Mouse (Mus musculus) kidney, adult 9 months (tissue): ENCODE data around the gene Abca4.
A peak's percentile ranks its signal among the peaks of the same experiment; 100 is the strongest.

Experiments
- DNase-seq: peaks from one replicate; pipeline ENCODE4 v3.0.0; 2022

Abca4 gene

DNA sequence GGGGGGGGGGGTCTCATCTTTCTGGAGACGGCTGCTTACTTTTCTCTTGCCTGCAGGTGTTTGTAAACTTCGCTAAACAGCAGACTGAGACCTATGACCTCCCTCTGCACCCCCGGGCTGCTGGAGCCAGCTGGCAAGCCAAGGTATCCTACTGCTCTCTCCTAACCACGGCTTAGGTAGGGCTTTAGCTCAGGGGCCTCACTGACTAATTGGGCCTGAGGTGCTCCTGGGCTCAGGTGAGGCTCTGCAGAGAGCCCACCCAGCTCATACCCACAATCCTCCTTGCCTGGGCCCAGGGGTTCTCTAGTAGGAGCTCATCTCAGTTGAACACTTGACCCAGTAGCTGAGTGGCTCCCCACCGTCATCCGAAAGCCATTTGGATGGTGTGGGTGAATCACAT, 131.8 kb downstream of the Abca4 start:
- no peak for DNase-seq

DNA sequence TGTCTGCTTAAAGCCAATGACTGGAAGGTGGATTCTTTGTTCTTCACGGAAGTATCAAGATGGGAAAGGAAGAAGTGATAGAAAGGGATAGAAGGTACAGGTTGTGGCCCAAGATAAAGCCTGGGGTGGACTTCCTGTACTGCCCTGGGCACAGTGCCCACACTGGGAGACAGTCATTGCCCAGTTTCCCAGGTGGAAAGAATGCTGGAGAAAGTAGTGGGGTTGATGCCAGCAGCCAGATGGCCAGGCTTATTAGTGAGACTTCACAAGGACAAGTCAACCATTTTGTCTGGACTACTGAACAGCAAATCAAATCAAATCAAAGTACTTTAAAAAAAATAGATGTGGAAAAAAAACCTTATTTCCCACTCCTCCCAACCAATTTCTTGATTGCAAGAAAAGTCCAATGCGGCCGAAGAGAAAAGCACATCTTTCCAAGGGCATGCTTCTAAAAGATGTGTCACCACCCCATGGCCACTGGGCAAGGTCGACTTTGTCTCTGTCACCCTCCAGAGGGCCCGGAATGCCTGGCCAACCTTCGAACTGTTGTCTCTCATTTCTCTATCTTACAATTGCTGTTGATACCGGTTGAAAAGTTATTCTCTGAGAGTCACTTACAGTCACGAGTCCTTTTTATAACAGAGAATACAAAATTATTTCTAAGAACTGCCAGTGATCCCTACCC, 132.6 kb downstream of the Abca4 start:
- DNase-seq = no peak

- DNase-seq = no peak
Measured at GRCm38 (mm10) chr3:122184109-122184508, 139.9 kb downstream of the Abca4 start.

DNA sequence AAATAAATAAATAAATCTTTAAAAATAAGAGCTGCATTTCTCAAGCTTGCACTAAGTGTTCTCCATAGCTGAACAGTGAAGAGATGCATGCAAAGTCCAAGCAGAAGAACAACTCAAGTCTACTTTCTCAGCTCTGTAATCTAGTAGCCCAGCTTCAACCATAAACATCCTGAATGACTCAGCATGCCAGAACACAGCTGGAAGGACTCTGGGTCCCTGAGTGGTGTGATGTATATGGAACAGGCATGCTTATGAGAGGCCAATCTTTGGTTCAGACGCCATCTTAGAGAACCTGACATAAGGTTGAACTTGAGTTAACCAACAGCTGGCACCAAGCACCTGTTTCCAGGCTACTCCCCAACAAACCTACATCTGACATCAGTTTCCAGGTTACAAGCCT, 142.7 kb downstream of the Abca4 start:
- no peak for DNase-seq

DNA sequence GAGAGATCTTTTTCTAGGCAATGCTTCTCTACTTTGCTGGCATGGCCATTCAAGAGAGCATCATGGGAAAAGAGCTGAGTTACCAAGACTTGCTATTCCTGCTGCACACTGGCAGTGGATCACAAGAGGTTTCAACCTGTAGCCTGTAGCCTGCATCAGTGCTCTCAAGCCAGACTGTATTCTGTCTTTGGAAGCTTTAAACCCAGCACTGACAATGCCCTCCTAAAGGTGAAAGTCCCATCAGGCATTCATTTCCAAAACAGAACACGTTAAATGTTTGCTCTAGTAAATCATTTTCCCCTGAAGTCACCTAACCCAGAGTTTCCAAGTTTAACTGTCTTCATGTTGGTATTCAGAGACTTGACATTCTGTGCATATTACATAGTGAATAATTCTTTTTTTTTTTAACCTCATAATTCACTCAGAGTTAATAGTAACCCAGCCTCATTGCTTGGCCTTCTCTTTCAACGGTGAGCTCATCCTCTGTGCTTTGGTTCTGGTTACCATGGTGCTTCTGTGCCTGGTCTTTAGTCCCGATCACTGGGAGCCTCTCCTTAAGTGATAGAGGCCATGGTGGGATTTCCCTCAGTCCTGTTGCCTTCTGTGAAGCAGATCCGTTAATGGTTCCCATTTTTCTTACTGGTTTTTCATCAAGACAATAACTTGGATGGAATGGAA, 152.5 kb downstream of the Abca4 start:
- peak; percentile 89 for DNase-seq

- DNase-seq = no peak
Measured at GRCm38 (mm10) chr3:122198532-122198931, 154.3 kb downstream of the Abca4 start.

- DNase-seq = peak; percentile 91
Measured at GRCm38 (mm10) chr3:122198966-122199381, 154.7 kb downstream of the Abca4 start.

DNA sequence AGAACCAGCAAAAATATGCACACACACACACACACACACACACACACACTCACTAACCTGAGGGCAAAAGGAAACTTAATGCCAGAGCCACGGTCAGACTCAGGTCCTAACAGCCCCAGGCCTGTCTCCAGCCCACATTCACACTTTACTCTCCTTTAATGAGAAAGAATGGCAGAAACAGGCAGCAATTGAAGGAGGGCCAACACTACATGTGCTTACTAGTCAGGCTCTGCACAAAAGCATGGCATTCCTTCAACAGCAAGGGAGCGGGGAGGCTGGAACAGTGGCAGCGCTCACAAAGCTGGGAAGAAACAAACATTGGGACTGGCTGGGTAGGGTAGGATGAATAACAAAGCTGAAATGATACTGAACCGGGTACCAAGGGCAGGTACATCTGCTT, 155.4 kb downstream of the Abca4 start:
- DNase-seq = no peak

DNA sequence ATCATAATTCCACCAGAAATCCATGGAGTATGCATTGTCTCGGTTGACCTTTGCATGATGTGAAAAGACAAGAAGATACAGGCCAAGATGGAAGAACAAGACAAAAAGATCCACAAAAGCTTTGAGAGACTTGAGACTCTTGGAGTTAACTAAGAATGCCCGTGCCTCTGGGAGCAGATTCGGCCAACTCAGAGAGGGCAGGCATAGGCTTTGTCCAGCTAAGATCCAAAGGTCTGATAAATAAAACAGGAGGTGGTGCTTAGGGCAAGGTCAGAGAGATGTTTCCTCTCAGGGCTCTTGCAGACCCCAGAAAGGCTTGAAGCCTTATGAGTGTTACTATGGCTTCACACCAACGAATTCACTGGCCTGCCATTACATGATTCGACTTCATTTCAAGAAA, 155.8 kb downstream of the Abca4 start:
- DNase-seq = peak; percentile 72

DNA sequence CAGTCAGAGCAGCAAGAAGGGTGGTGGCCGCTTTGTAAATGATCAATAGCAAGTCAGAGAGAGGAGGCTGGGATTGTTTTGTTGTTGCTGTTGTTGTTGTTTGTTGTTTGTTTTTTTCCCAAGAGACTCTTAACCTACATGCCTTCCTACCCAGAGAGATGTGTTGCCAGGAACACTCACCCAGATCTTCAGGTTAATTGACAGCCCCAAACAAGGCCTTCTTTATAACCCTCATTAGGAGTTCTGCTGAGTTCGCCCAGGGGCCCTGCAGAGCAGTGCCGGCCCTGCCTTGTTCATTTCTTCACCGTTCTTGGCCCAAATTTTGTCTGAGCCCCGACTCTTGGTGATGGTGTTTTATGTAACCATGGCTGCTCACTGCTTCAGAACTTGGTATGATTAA, 156.2 kb downstream of the Abca4 start:
- DNase-seq = no peak

- no peak for DNase-seq
Measured at GRCm38 (mm10) chr3:122202307-122202732, 158.1 kb downstream of the Abca4 start.

- no peak for DNase-seq
Measured at GRCm38 (mm10) chr3:122203675-122204329, 159.6 kb downstream of the Abca4 start.

DNA sequence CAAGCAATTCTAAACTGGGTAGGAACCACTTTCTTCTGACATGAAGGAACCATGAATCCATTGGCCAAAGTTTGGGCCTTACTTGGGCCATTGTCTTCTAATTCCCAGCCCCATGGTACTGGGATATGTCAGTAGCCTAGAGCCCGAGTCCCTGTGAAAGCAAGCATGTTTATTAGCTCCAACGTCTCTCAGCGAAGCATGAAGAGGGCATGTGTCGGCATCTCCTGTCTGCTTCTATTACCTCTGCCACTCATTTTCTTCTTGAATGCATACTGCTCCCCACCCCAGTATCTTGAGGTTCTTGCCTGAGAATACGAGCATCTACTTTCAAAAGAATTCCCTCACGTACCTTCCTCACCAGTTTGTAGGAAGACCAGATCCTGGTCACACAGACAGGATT, 161.5 kb downstream of the Abca4 start:
- no peak for DNase-seq

DNA sequence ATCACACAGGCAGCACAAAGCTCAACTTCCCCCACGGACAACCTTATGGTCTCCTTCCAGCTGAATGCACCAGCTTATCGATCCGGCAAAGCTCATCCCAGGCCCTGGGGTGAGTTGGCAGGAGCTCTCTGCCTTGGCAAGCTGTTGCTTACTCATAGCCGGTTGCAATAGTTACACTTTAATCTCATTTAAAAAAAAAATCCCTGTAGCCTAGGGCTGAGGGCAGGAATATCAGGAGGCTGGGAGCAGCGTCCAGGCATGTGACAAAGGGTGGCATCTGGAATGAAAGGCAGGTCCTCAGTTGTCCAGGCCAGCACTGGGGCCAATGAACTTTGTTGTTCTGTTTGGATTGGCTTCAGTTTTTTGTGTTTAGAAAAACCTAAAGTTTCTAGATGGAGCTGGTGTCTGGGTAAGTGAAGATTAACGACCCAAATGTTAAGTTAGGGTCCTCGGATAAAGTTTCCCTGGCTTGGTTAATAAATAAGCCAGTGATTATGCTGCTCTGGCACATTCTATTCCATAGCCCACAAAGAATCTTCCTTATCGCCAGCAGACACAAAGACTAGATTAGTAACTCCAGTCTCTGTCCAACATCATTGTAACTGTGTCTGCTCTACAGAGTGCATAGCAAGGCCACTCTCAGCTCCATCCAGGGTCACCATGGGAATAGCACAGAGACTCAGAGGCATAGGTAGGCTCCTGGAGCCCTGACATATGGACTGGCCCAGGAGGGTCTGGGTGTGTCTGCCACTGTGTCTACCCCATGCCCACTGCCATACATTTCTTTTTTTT, 162.2 kb downstream of the Abca4 start:
- DNase-seq = peak; percentile 91

DNA sequence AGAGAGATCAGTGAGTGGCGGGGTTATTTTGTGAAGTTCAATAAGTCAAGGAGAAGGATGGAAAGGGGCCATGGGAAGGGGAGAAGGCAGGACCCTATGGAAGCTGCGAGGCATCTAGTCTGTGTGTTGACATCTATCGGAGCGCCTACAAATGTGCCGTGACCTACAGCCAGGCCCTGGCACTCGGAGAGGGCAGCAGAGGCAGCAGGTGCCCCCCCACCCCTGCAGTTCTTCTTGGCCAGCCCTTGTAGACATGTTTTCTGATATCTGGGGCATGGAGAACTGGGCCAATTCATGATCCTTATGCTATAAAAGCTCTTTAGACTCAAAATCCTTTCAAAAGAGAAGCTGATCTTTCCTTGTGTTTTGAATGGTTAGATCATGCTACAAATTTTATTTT, 163.5 kb downstream of the Abca4 start:
- no peak for DNase-seq

DNA sequence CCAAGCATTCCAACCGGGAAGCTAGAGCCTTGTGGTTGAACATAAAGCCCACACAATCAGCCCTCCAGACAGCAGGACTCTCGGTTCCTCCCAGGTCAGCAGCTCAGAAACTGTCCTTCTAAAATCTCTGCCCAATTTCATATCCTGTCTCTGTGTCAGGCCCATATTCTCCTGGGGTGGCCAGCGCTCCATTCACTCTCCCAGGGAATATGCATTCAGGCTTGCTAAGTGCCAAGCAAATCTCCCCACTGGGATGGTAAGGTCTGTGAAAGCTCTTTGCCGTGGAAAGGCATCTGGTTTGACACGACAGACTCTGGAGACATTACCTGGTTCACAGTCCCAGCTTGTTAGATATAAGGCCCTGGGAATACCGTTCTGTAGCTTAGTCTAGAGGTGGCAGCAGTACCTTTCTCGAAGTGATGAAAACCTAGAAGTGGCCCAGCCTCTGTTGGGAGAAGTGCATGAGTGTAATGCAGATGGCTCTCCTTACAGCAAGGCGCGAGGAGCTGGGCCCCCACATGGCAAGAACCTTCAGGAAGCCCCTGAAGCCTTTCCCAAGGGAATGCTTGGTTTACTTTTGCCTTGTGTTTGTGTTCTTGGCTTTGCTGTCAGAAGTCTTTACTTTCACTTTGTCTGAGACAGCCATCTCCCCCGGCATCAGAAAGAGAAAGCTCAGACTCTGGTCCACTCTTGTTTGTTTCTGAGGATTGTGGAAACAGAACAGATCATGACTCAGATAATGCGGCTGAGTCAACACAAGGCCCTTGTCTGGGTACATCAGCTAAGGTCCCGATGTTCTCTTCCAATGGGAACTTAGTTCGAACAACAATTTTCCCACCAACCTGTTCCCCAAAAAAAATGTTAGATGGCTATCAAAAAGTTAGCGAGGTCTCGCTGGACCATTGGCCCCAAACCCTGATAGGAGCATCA, 164.3 kb downstream of the Abca4 start:
- no peak for DNase-seq

DNA sequence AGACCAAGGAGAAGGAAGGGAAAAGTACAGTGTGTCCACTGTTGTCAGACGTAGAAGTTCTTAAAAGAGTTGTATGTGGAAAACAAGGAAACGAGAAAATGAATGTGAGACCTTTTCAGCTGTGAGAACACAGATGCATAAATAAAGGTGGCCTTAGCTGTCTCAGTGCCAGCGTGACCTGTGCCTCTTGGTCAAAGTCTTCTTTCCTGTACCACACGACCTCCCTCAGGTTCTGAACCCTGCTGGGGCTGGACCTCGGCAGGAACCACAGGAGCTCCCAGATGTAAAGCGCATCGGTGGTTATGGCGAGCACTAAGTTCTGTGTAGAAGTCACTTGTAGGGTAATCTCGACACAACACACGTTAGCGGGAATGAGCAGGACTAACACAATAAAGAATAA, 165.3 kb downstream of the Abca4 start:
- DNase-seq = peak; percentile 86

DNA sequence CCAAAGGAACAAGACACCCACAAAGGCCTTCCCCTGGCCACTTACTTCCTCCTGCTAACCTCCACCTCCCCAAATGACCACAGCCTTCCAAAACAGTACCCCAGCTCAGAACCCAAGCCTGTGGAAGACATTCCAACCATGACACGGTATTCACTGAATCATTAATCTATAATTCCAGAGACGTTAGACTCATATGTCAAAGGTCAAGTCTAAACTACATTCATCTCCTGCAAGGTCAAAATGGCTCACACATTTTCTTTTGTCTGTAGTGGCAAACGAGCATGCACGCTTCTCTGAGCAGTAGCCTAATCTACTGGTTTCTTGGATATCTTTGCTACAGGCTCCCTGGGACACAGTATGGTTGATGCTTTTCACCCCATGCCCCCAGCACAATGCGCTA, 166.2 kb downstream of the Abca4 start:
- peak; percentile 51 for DNase-seq

- no peak for DNase-seq
Measured at GRCm38 (mm10) chr3:122210846-122211245, 166.6 kb downstream of the Abca4 start.

GRCm38 (mm10) chr3:122211446-122212125, 167.3 kb downstream of the Abca4 start:
- peak; percentile 46 for DNase-seq

- no peak for DNase-seq
Measured at GRCm38 (mm10) chr3:122221240-122222036, 177.2 kb downstream of the Abca4 start.
